ENCODE assay signal across 27 mouse cellular contexts in genomic region chr5:14707311-14707710, GRCm38 (mm10).
A peak's percentile ranks its signal among the peaks of the same experiment; 100 is the strongest.
DNase-seq lines count a peak whose midpoint lies in the region; ATAC-seq lines count a peak whose summit lies in the region.
"Had no signal": no experiment of that assay in that cellular context is flagged by ENCODE, and none has a peak within 500 bp of the region (broad histone marks: within the 10 kb centered on the region; RNA-seq: fewer than 3 reads in every experiment).

No protein-coding gene starts in this region.

- no peak for DNase-seq in kidney, adult 18-20 months
- no peak for DNase-seq in neural tube, embryonic 11.5 days (ENCODE audit: low spot score)
- DNase-seq in neural tube, embryonic 10.5 days (ENCODE audit: extremely low spot score, low spot score) = no peak
- DNase-seq in retina, postnatal 1 day = peak; percentile 9
- no peak for DNase-seq in heart, embryonic 10.5 days (ENCODE audit: low spot score)
- DNase-seq in forebrain, embryonic 11.5 days (ENCODE audit: low spot score) = no peak
- DNase-seq: adrenal gland, postnatal 25 days; cerebellum, adult 18-20 months; cerebellum, postnatal 14 days; gastrocnemius, postnatal 14 days; kidney, postnatal 25 days; liver; lung, adult 2 months; lung, postnatal 10 days; midbrain, embryonic 14.5 days; right cerebral cortex, postnatal 14 days; thymus, postnatal 14 days had no signal

- no peak overlapping the region for H3K9ac ChIP-seq in kidney, embryonic 14.5 days (ENCODE audit: low read depth, low read length)
- no peak overlapping the region for H3K9ac ChIP-seq in neural tube, embryonic 11.5 days (ENCODE audit: low read length)
- H3K9ac ChIP-seq in hindbrain, embryonic 16.5 days (ENCODE audit: low read depth, low read length) = no peak overlapping the region
- no peak overlapping the region for H3K9ac ChIP-seq in forebrain, embryonic 11.5 days (ENCODE audit: low read length)
- H3K9ac ChIP-seq: embryonic facial prominence, embryonic 15.5 days; forebrain, embryonic 13.5 days; heart, embryonic 15.5 days; liver, embryonic 14.5 days; stomach, embryonic 15.5 days had no signal

- no peaks in the 10 kb centered on the region for H3K9me3 ChIP-seq in kidney, embryonic 14.5 days (ENCODE audit: control insufficient read depth, low read length)
- H3K9me3 ChIP-seq in neural tube, embryonic 11.5 days (ENCODE audit: control insufficient read depth, low read length) = no peaks in the 10 kb centered on the region
- no peaks in the 10 kb centered on the region for H3K9me3 ChIP-seq in hindbrain, embryonic 16.5 days (ENCODE audit: control insufficient read depth, low read length)
- no peaks in the 10 kb centered on the region for H3K9me3 ChIP-seq in heart, embryonic 10.5 days
- H3K9me3 ChIP-seq in forebrain, embryonic 11.5 days (ENCODE audit: control insufficient read depth, low read length) = no peaks in the 10 kb centered on the region
- H3K9me3 ChIP-seq: embryonic facial prominence, embryonic 10.5 days; embryonic facial prominence, embryonic 15.5 days; forebrain, embryonic 13.5 days; heart, embryonic 15.5 days; stomach, embryonic 15.5 days had no signal

- peak; percentile 80; the same call in 1 of the 2 replicates for ATAC-seq in kidney, embryonic 14.5 days (ENCODE audit: low FRiP score, low TSS enrichment)
- ATAC-seq in neural tube, embryonic 11.5 days (ENCODE audit: insufficient read depth, low FRiP score, low TSS enrichment) = peak; percentile 18; the same call in 1 of the 2 replicates
- peak; percentile 42; the same call in 1 of the 2 replicates for ATAC-seq in hindbrain, embryonic 16.5 days
- ATAC-seq in forebrain, embryonic 11.5 days (replicated peaks; ENCODE audit: low FRiP score) = no peak
- ATAC-seq: forebrain, embryonic 13.5 days; intestine, embryonic 16.5 days had no signal

- peak overlapping the region; percentile 17; the same call in 1 of the 2 replicates for H3K27ac ChIP-seq in kidney, embryonic 14.5 days (ENCODE audit: low read depth, low read length)
- H3K27ac ChIP-seq in neural tube, embryonic 11.5 days (ENCODE audit: low read depth, low read length) = no peak overlapping the region
- H3K27ac ChIP-seq in hindbrain, embryonic 16.5 days (ENCODE audit: low read depth, low read length) = no peak overlapping the region
- no peak overlapping the region for H3K27ac ChIP-seq in heart, embryonic 10.5 days
- no peak overlapping the region for H3K27ac ChIP-seq in forebrain, embryonic 11.5 days (ENCODE audit: low read depth, low read length)
- H3K27ac ChIP-seq: embryonic facial prominence, embryonic 10.5 days; embryonic facial prominence, embryonic 15.5 days; forebrain, embryonic 13.5 days; heart, embryonic 15.5 days; liver, embryonic 14.5 days; macrophage; stomach, embryonic 15.5 days had no signal

- H3K4me1 ChIP-seq in kidney, embryonic 14.5 days (ENCODE audit: control insufficient read depth, insufficient read depth, low read length) = no peaks in the 10 kb centered on the region
- H3K4me1 ChIP-seq in neural tube, embryonic 11.5 days (ENCODE audit: control insufficient read depth, insufficient read depth, low read length) = no peaks in the 10 kb centered on the region
- H3K4me1 ChIP-seq in hindbrain, embryonic 16.5 days (ENCODE audit: control insufficient read depth, insufficient read depth, low read depth, low read length) = no peaks in the 10 kb centered on the region
- H3K4me1 ChIP-seq in heart, embryonic 10.5 days = no peaks in the 10 kb centered on the region
- H3K4me1 ChIP-seq in forebrain, embryonic 11.5 days (replicated peaks; ENCODE audit: control insufficient read depth, insufficient read depth, low read length) = no peaks in the 10 kb centered on the region
- H3K4me1 ChIP-seq: embryonic facial prominence, embryonic 10.5 days; embryonic facial prominence, embryonic 15.5 days; forebrain, embryonic 13.5 days; heart, embryonic 15.5 days; stomach, embryonic 15.5 days had no signal

- H3K4me3 ChIP-seq in kidney, embryonic 14.5 days (ENCODE audit: low read length) = no peak overlapping the region
- H3K4me3 ChIP-seq in neural tube, embryonic 11.5 days (ENCODE audit: low read depth, low read length) = no peak overlapping the region
- H3K4me3 ChIP-seq in hindbrain, embryonic 16.5 days (ENCODE audit: low read length) = no peak overlapping the region
- no peak overlapping the region for H3K4me3 ChIP-seq in heart, embryonic 10.5 days
- H3K4me3 ChIP-seq in forebrain, embryonic 11.5 days (ENCODE audit: low read depth, low read length) = no peak overlapping the region
- H3K4me3 ChIP-seq: embryonic facial prominence, embryonic 10.5 days; embryonic facial prominence, embryonic 15.5 days; forebrain, embryonic 13.5 days; heart, embryonic 15.5 days; stomach, embryonic 15.5 days had no signal

- H3K4me2 ChIP-seq in kidney, embryonic 14.5 days (replicated peaks; ENCODE audit: low read depth, low read length) = no peak overlapping the region
- H3K4me2 ChIP-seq in neural tube, embryonic 11.5 days (ENCODE audit: low read depth) = no peak overlapping the region
- H3K4me2 ChIP-seq in hindbrain, embryonic 16.5 days (ENCODE audit: low read length) = no peak overlapping the region
- no peak overlapping the region for H3K4me2 ChIP-seq in forebrain, embryonic 11.5 days (ENCODE audit: low read depth, low read length, severe bottlenecking)
- H3K4me2 ChIP-seq: embryonic facial prominence, embryonic 15.5 days; forebrain, embryonic 13.5 days; heart, embryonic 15.5 days; stomach, embryonic 15.5 days had no signal

- WGBS in kidney, embryonic 14.5 days = 48% methylated on average over 4 of the region's 4 CpGs
- WGBS in neural tube, embryonic 11.5 days = 76% methylated on average over 4 of the region's 4 CpGs
- 41% methylated on average over 4 of the region's 4 CpGs for WGBS in hindbrain, embryonic 16.5 days
- 83% methylated on average over 4 of the region's 4 CpGs for WGBS in heart, embryonic 10.5 days
- 82% methylated on average over 4 of the region's 4 CpGs for WGBS in forebrain, embryonic 11.5 days

- no peaks in the 10 kb centered on the region for H3K36me3 ChIP-seq in kidney, embryonic 14.5 days (ENCODE audit: control insufficient read depth, insufficient read depth, low read length)
- H3K36me3 ChIP-seq in neural tube, embryonic 11.5 days (ENCODE audit: control insufficient read depth, insufficient read depth, low read length) = no peaks in the 10 kb centered on the region
- 0 out of 2 replicates have a peak, but pooled peaks cover under 1% of the 10 kb centered on the region for H3K36me3 ChIP-seq in hindbrain, embryonic 16.5 days (ENCODE audit: control insufficient read depth, insufficient read depth, low read length)
- no peaks in the 10 kb centered on the region for H3K36me3 ChIP-seq in heart, embryonic 10.5 days
- no peaks in the 10 kb centered on the region for H3K36me3 ChIP-seq in forebrain, embryonic 11.5 days (ENCODE audit: control insufficient read depth, insufficient read depth, low read length)
- H3K36me3 ChIP-seq: embryonic facial prominence, embryonic 10.5 days; embryonic facial prominence, embryonic 15.5 days; heart, embryonic 15.5 days; stomach, embryonic 15.5 days had no signal

- H3K27me3 ChIP-seq in kidney, embryonic 14.5 days (ENCODE audit: control insufficient read depth, insufficient read depth, low read length) = no peaks in the 10 kb centered on the region
- no peaks in the 10 kb centered on the region for H3K27me3 ChIP-seq in neural tube, embryonic 11.5 days (ENCODE audit: control insufficient read depth, insufficient read depth, low read length)
- H3K27me3 ChIP-seq in hindbrain, embryonic 16.5 days (replicated peaks; ENCODE audit: control insufficient read depth, insufficient read depth, low read length) = no peaks in the 10 kb centered on the region
- no peaks in the 10 kb centered on the region for H3K27me3 ChIP-seq in heart, embryonic 10.5 days (ENCODE audit: insufficient read depth, poor library complexity, severe bottlenecking)
- no peaks in the 10 kb centered on the region for H3K27me3 ChIP-seq in forebrain, embryonic 11.5 days (ENCODE audit: control insufficient read depth, insufficient read depth, low read length)
- H3K27me3 ChIP-seq: embryonic facial prominence, embryonic 15.5 days; forebrain, embryonic 13.5 days; heart, embryonic 15.5 days; stomach, embryonic 15.5 days had no signal
